Mouse (Mus musculus) testis, adult 2 months (tissue): ENCODE measurements around the gene Cacfd1.

Source experiments
- CTCF ChIP-seq: fragments of 200-500 bp; IDR thresholded peaks from 2 replicates; pipeline ENCODE4 v1.5.1; 2012; ENCODE audit warnings: low read depth, mild to moderate bottlenecking, inconsistent platforms, low read length, moderate library complexity; ENCODE audit not compliant: control insufficient read depth, insufficient read depth, insufficient replicate concordance
- POLR2A ChIP-seq: fragments of 200-500 bp; IDR thresholded peaks from 2 replicates; pipeline ENCODE4 v1.6.1; 2012; ENCODE audit warnings: low read depth, mild to moderate bottlenecking, inconsistent platforms, low read length, moderate library complexity; ENCODE audit not compliant: control insufficient read depth

DNA sequence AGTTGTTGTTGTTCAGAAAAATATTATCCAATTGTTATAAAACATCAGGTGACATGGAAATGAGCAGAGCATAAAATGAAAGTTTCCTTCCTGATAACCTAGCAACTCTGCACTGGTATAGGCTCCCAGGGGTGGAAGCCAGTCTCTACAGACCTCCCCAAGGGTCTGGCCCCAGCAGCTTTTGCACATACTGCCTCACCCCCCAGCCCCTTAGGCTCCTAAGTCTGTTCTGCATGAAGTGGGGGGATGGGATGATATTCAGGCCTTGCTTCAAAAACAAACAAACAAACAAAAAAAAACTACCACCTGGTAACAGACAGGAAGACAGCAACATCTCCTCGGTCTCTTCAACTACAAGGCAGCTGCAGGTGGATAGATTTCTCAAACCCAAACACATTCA, 29.4 kb upstream of the Cacfd1 start:
- no peak for TF ChIP-seq CTCF
- no peak for TF ChIP-seq POLR2A
